10 mouse cellular contexts compared by ENCODE assay signal in genomic region chr15:99055040-99055439, GRCm38 (mm10). TPM values are rescaled to one million over a fixed set of nuclear protein-coding genes. Genes with fewer than 3 reads are reported as not detected.
DNase-seq lines count a peak whose midpoint lies in the region; ATAC-seq and TF ChIP-seq lines count a peak whose summit lies in the region.
"Had no signal": no experiment of that assay in that cellular context is flagged by ENCODE, and none has a peak within 500 bp of the region (broad histone marks: within the 10 kb centered on the region; RNA-seq: fewer than 3 reads in every experiment).

TSS of gene Prph (plus strand) at chr15:99055174.

- peak within 1 kb of the TSS; percentile 65 for H3K4me2 ChIP-seq in forebrain, embryonic 14.5 days (ENCODE audit: low read length)
- peak within 1 kb of the TSS; percentile 50 for H3K4me2 ChIP-seq in liver, embryonic 13.5 days

- intact Hi-C loops in heart, postnatal 36 days (cut with DNase I) = no loop called here

- H3K27me3 ChIP-seq in heart, embryonic 10.5 days (ENCODE audit: insufficient read depth, poor library complexity, severe bottlenecking) = peaks cover 88% of the 10 kb centered on the region
- H3K27me3 ChIP-seq in C2C12 (ENCODE audit: control insufficient read depth, insufficient read depth, insufficient read length) = peaks cover 28% of the 10 kb centered on the region
- H3K27me3 ChIP-seq in forebrain, embryonic 14.5 days (replicated peaks; ENCODE audit: control insufficient read depth, insufficient read depth, low read length) = peaks cover 60% of the 10 kb centered on the region
- peaks cover 96% of the 10 kb centered on the region for H3K27me3 ChIP-seq in liver, embryonic 13.5 days

- peak within 1 kb of the TSS; percentile 40 for H3K9ac ChIP-seq in forebrain, embryonic 14.5 days (ENCODE audit: low read length)
- no peak within 1 kb of the TSS for H3K9ac ChIP-seq in liver, embryonic 13.5 days

- no peak for TF ChIP-seq CTCF in C2C12 (IDR thresholded peaks at IDR 0.05; ENCODE audit: control insufficient read depth, insufficient read depth, insufficient read length)

- H3K4me1 ChIP-seq in heart, embryonic 10.5 days = peaks cover 42% of the 10 kb centered on the region
- peaks cover 15% of the 10 kb centered on the region for H3K4me1 ChIP-seq in forebrain, embryonic 14.5 days (ENCODE audit: control insufficient read depth, insufficient read depth, low read length)
- peaks cover 18% of the 10 kb centered on the region for H3K4me1 ChIP-seq in liver, embryonic 13.5 days (replicated peaks)

- no peaks in the 10 kb centered on the region for H3K36me3 ChIP-seq in heart, embryonic 10.5 days
- H3K36me3 ChIP-seq in C2C12 (ENCODE audit: control insufficient read depth, insufficient read depth) = no peaks in the 10 kb centered on the region
- no peaks in the 10 kb centered on the region for H3K36me3 ChIP-seq in forebrain, embryonic 14.5 days (ENCODE audit: control insufficient read depth, insufficient read depth, low read length)
- H3K36me3 ChIP-seq in liver, embryonic 13.5 days = no peaks in the 10 kb centered on the region

- H3K27ac ChIP-seq in heart, embryonic 10.5 days = no peak within 1 kb of the TSS
- H3K27ac ChIP-seq in forebrain, embryonic 14.5 days (ENCODE audit: low read depth, low read length) = no peak within 1 kb of the TSS
- no peak within 1 kb of the TSS for H3K27ac ChIP-seq in liver, embryonic 13.5 days

- peak within 1 kb of the TSS; percentile 45 for H3ac ChIP-seq in C2C12 (ENCODE audit: control insufficient read depth, insufficient read length, low read depth)

- H3K79me2 ChIP-seq in C2C12 (ENCODE audit: control insufficient read depth, insufficient read depth) = no peaks in the 10 kb centered on the region

- no peak for DNase-seq in heart, embryonic 10.5 days (ENCODE audit: low spot score)
- DNase-seq in heart, postnatal 36 days = no peak
- DNase-seq in forebrain, embryonic 14.5 days (ENCODE audit: low spot score) = no peak
- DNase-seq in liver, embryonic 13.5 days = no peak
- no peak for DNase-seq in urinary bladder, postnatal 4 days (ENCODE audit: low spot score in 2 of 2)
- DNase-seq in ovary, postnatal 14 days (ENCODE audit: low spot score) = no peak
- DNase-seq in urinary bladder, postnatal 10 days (ENCODE audit: low spot score) = no peak
- DNase-seq: gastrocnemius, postnatal 36 days had no signal

- no peak for ATAC-seq in forebrain, embryonic 14.5 days
- ATAC-seq in liver, embryonic 13.5 days (ENCODE audit: low read depth) = no peak

- H3K9me3 ChIP-seq in heart, embryonic 10.5 days = no peaks in the 10 kb centered on the region
- no peaks in the 10 kb centered on the region for H3K9me3 ChIP-seq in forebrain, embryonic 14.5 days (replicated peaks; ENCODE audit: control insufficient read depth, low read length)
- H3K9me3 ChIP-seq in liver, embryonic 13.5 days (replicated peaks) = no peaks in the 10 kb centered on the region

- no peaks in the 10 kb centered on the region for H3K79me3 ChIP-seq in C2C12 (ENCODE audit: low read depth)

- WGBS in heart, embryonic 10.5 days = 2% methylated on average over 30 of the region's 30 CpGs
- 3% methylated on average over 29 of the region's 30 CpGs for WGBS in forebrain, embryonic 14.5 days
- 4% methylated on average over 30 of the region's 30 CpGs for WGBS in liver, embryonic 13.5 days (ENCODE audit: insufficient replicate concordance)

- H3K4me3 ChIP-seq in heart, embryonic 10.5 days = peak within 1 kb of the TSS; percentile 58
- H3K4me3 ChIP-seq in C2C12 (ENCODE audit: insufficient read depth, poor library complexity, severe bottlenecking) = peak within 1 kb of the TSS; percentile 8
- peak within 1 kb of the TSS; percentile 30 for H3K4me3 ChIP-seq in forebrain, embryonic 14.5 days (ENCODE audit: low read depth, low read length)
- peak within 1 kb of the TSS; percentile 39 for H3K4me3 ChIP-seq in liver, embryonic 13.5 days (replicated peaks)

TF ChIP-seq in C2C12, 6 proteins besides CTCF, POLR2A, EP300 and RAD21:
- TF ChIP-seq MYOG (IDR thresholded peaks at IDR 0.05; ENCODE audit: control insufficient read depth, extremely low read depth, insufficient read length) = no peak
- TF ChIP-seq FOSL1 (IDR thresholded peaks at IDR 0.05; ENCODE audit: insufficient read depth, low read length, poor library complexity, severe bottlenecking) = no peak
- TF ChIP-seq USF1 (IDR thresholded peaks at IDR 0.05; ENCODE audit: low read depth) = no peak
- no peak for TF ChIP-seq MYOD1 (IDR thresholded peaks at IDR 0.05; ENCODE audit: control insufficient read depth, insufficient read length, low read depth)
- TF ChIP-seq MAX (IDR thresholded peaks at IDR 0.05) = no peak
- TF ChIP-seq CEBPB (IDR thresholded peaks at IDR 0.05; ENCODE audit: low read depth) = no peak

RNA-seq across cellular contexts. Expression of gene Prph, which starts in this region (rescaled TPM):
- 0.36 and 1.1 TPM in 2 replicates for polyA plus RNA-seq in heart, embryonic 10.5 days (2016; fragmentation: Nextera tagmentation; extraction: Ambion mirVana)
- total RNA-seq in heart, postnatal 36 days (2021) = under 1 TPM; 0.14 to 0.94 TPM
- polyA plus RNA-seq in C2C12 (2012; fragmentation: generic; extraction: Trizol) = 1.3 TPM
- polyA plus RNA-seq in forebrain, embryonic 14.5 days (2014; fragmentation: Nextera tagmentation; extraction: Ambion mirVana) = 0.84 and 1.0 TPM in 2 replicates
- 0.54 and 0.62 TPM in 2 replicates for polyA plus RNA-seq in liver, embryonic 13.5 days (2015; fragmentation: Nextera tagmentation; extraction: Ambion mirVana)
- total RNA-seq: neutrophil, adult 5-6 weeks had no signal

Comparison
In these comparisons a context has a peak if more than half of its experiments do, and no peak if none do; other contexts are left out.
1. H3K4me3 ChIP-seq: peak in every context shown above with its lines; median percentile 58 in heart, embryonic 10.5 days; 39 in liver, embryonic 13.5 days; 30 in forebrain, embryonic 14.5 days; 8 in C2C12.